Mouse (Mus musculus) embryonic fibroblast, embryonic 13.5 days (primary cell): ENCODE measurements around the gene H2-Q10.
"Not testable (repeated sequence)": the region's sequence is repeated elsewhere in the genome, so short reads cannot be mapped to it uniquely, and the experiment has no call there.

Source experiments
- CTCF ChIP-seq: IDR thresholded peaks from 2 replicates; pipeline ENCODE4 v1.5.1; 2011; ENCODE audit warnings: mild to moderate bottlenecking, control low read depth, low read length, moderate library complexity, borderline replicate concordance; ENCODE audit not compliant: insufficient read depth
- POLR2A ChIP-seq: IDR thresholded peaks from 2 replicates; pipeline ENCODE4 v1.6.1; 2011; ENCODE audit warnings: low read depth, mild to moderate bottlenecking, control low read depth, low read length, moderate library complexity

- TF ChIP-seq CTCF, POLR2A: not testable (repeated sequence)
These were observed 37.7 kb upstream of the H2-Q10 start for GRCm38 (mm10) chr17:35432167-35432566.
